Mouse (Mus musculus) lung, postnatal 0 days (tissue): Measurements from ENCODE around the gene Fan1. TPM values are rescaled to one million over a fixed set of nuclear protein-coding genes. Genes with fewer than 3 reads are reported as not detected.
A peak's percentile ranks its signal among the peaks of the same experiment; 100 is the strongest.

ENCODE experiments used
- ATAC-seq: fragments of 200-750 bp; cut with Nextera tagmentation; 2 replicates; pipeline ENCODE4 v1.8.0; 2017; ENCODE audit warnings: moderate library complexity
- DNase-seq: peaks from one replicate; pipeline ENCODE4 v3.0.0-alpha.2; 2016; ENCODE audit warnings: low spot score
- H3K27ac ChIP-seq: fragments of 300-500 bp; sonication (generic); 2 replicates; pipeline ENCODE4 v1.5.1; 2014; ENCODE audit warnings: antibody characterized with exemption, mild to moderate bottlenecking, low read length, mixed read lengths
- H3K27me3 ChIP-seq: fragments of 300-500 bp; sonication (generic); replicated peaks from 2 replicates; pipeline ENCODE4 v1.6.1; 2014; ENCODE audit warnings: low read length, mixed read lengths; ENCODE audit not compliant: insufficient read depth
- H3K36me3 ChIP-seq: fragments of 300-500 bp; sonication (generic); 2 replicates; pipeline ENCODE4 v1.6.1; 2014; ENCODE audit warnings: low read length, mixed read lengths; ENCODE audit not compliant: insufficient read depth
- H3K4me1 ChIP-seq: fragments of 300-500 bp; sonication (generic); 2 replicates; pipeline ENCODE4 v1.6.1; 2014; ENCODE audit warnings: antibody characterized with exemption, low read depth, low read length, mixed read lengths; ENCODE audit not compliant: insufficient read depth
- H3K4me2 ChIP-seq: fragments of 300-500 bp; sonication (generic); replicated peaks from 2 replicates; pipeline ENCODE4 v1.6.1; 2014; ENCODE audit warnings: low read depth, mild to moderate bottlenecking, low read length, moderate library complexity, mixed read lengths
- H3K4me3 ChIP-seq: fragments of 300-500 bp; sonication (generic); 2 replicates; pipeline ENCODE4 v1.5.1; 2014; ENCODE audit warnings: low read depth, low read length
- H3K9ac ChIP-seq: fragments of 300-500 bp; sonication (generic); replicated peaks from 2 replicates; pipeline ENCODE4 v1.6.1; 2014; ENCODE audit warnings: low read depth, mild to moderate bottlenecking
- H3K9me3 ChIP-seq: fragments of 300-500 bp; sonication (generic); 2 replicates; pipeline ENCODE4 v1.6.1; 2016; ENCODE audit warnings: low read length, mixed read lengths
- CTCF ChIP-seq: IDR thresholded peaks from 2 replicates; pipeline ENCODE4 v1.5.1; 2016; ENCODE audit warnings: antibody characterized with exemption, mild to moderate bottlenecking
- EP300 ChIP-seq: IDR thresholded peaks from 2 replicates; pipeline ENCODE4 v1.6.1; 2016; ENCODE audit warnings: antibody characterized with exemption, mild to moderate bottlenecking, control low read depth
- WGBS: fragments of 180-500 bp; shearing (Covaris S2); extraction: QIAGEN DNeasy Blood & Tissue Kit; methylation state at CpG from one replicate; pipeline ENCODE4 v1.1.7; 2014; 5-methylcytosine and 5-hydroxymethylcytosine counted together
- polyA plus RNA-seq: library from polyadenylated mRNA; unstranded; fragments of >200 nt; fragmentation: Nextera tagmentation; extraction: Ambion mirVana; gene quantifications from 2 replicates; pipeline ENCODE4 v1.2.1, GENCODE M21; 2015

The Fan1 gene
- polyA plus RNA-seq, 1 experiment from 2014 or later, result 4.8 TPM

GRCm38 (mm10) chr7:64391479-64391878, 17.6 kb upstream of the Fan1 start:
- no peaks in the 10 kb centered on the region for H3K27me3 ChIP-seq
- TF ChIP-seq EP300 (no peak), CTCF (no peak)
- H3K4me3 ChIP-seq, result peak overlapping the region; percentile 66
- peak overlapping the region; percentile 79 for H3K27ac ChIP-seq
- peak overlapping the region; percentile 67 for H3K4me2 ChIP-seq
- ATAC-seq, result no peak
- peak; percentile 4 for DNase-seq
- peaks cover 12% of the 10 kb centered on the region; the same call in 1 of the 2 replicates for H3K36me3 ChIP-seq
- WGBS, result 2% methylated on average over 8 of the region's 8 CpGs
- H3K9ac ChIP-seq, result peak overlapping the region; percentile 65
- no peaks in the 10 kb centered on the region for H3K9me3 ChIP-seq
- no peaks in the 10 kb centered on the region; the same call in 1 of the 2 replicates for H3K4me1 ChIP-seq

- H3K27me3 ChIP-seq, result no peaks in the 10 kb centered on the region
- no peaks in the 10 kb centered on the region for H3K9me3 ChIP-seq
- no peak for DNase-seq
- no peak for ATAC-seq
- WGBS, result 7% methylated on average over 18 of the region's 18 CpGs
- H3K27ac ChIP-seq, result peak overlapping the region; percentile 92
- peaks cover 19% of the 10 kb centered on the region; the same call in 1 of the 2 replicates for H3K36me3 ChIP-seq
- H3K4me2 ChIP-seq, result peak overlapping the region; percentile 62
- H3K4me1 ChIP-seq, result peaks cover 3% of the 10 kb centered on the region; the same call in 1 of the 2 replicates
- TF ChIP-seq EP300 (no peak), CTCF (no peak)
- peak overlapping the region; percentile 72 for H3K9ac ChIP-seq
- H3K4me3 ChIP-seq, result peak overlapping the region; percentile 75
Observed at GRCm38 (mm10) chr7:64373147-64373829, 607 bp downstream of the Fan1 start.

GRCm38 (mm10) chr7:64371940-64372878, 1.7 kb downstream of the Fan1 start:
- ATAC-seq, result peak; percentile 55
- WGBS, result 87% methylated on average over 23 of the region's 23 CpGs
- no peaks in the 10 kb centered on the region for H3K27me3 ChIP-seq
- H3K27ac ChIP-seq, result 0 out of 2 replicates have a peak overlapping the region, but pooled peaks have one; percentile 9
- peaks cover 3% of the 10 kb centered on the region; the same call in 1 of the 2 replicates for H3K4me1 ChIP-seq
- TF ChIP-seq CTCF, result peak; percentile 46
- no peak; the same call in 1 of the 2 replicates for TF ChIP-seq EP300
- peaks cover 16% of the 10 kb centered on the region; the same call in 1 of the 2 replicates for H3K36me3 ChIP-seq
- no peak overlapping the region for H3K9ac ChIP-seq
- H3K9me3 ChIP-seq, result no peaks in the 10 kb centered on the region
- no peak overlapping the region for H3K4me3 ChIP-seq
- peak; percentile 65 for DNase-seq
- H3K4me2 ChIP-seq, result no peak overlapping the region

- DNase-seq, result no peak
- no peak overlapping the region for H3K27ac ChIP-seq
- no peak for TF ChIP-seq EP300
- no peak for TF ChIP-seq CTCF
- no peak for ATAC-seq
- H3K27me3 ChIP-seq, result no peaks in the 10 kb centered on the region
- WGBS, result 84% methylated on average over 6 of the region's 6 CpGs
- peaks cover 11% of the 10 kb centered on the region; the same call in 1 of the 2 replicates for H3K36me3 ChIP-seq
- H3K4me3 ChIP-seq, result no peak overlapping the region
- H3K4me1 ChIP-seq, result peaks cover 3% of the 10 kb centered on the region; the same call in 1 of the 2 replicates
- H3K9me3 ChIP-seq, result no peaks in the 10 kb centered on the region
- H3K4me2 ChIP-seq, result no peak overlapping the region
- H3K9ac ChIP-seq, result no peak overlapping the region
Observed at GRCm38 (mm10) chr7:64369841-64370240, 4.1 kb downstream of the Fan1 start.

- H3K9me3 ChIP-seq, result no peaks in the 10 kb centered on the region
- peaks cover 11% of the 10 kb centered on the region; the same call in 1 of the 2 replicates for H3K36me3 ChIP-seq
- whole genome bisulfite sequencing, result 66% methylated on average over 5 of the region's 5 CpGs
- peak; percentile 95 for ATAC-seq
- no peaks in the 10 kb centered on the region for H3K4me1 ChIP-seq
- no peaks in the 10 kb centered on the region for H3K27me3 ChIP-seq
- H3K27ac ChIP-seq, result peak overlapping the region; percentile 26; the same call in 1 of the 2 replicates
- peak; percentile 78 for DNase-seq
- H3K9ac ChIP-seq, result no peak overlapping the region
- TF ChIP-seq EP300, result peak; percentile 67
- no peak for TF ChIP-seq CTCF
- no peak overlapping the region for H3K4me3 ChIP-seq
- H3K4me2 ChIP-seq, result no peak overlapping the region
Observed at GRCm38 (mm10) chr7:64365863-64366262, 8.0 kb downstream of the Fan1 start.

GRCm38 (mm10) chr7:64360586-64360945, 13.3 kb downstream of the Fan1 start:
- Histone ChIP-seq H3K27me3 (no peaks in the 10 kb centered on the region), H3K9ac (no peak overlapping the region), H3K36me3 (0 out of 2 replicates have a peak, but pooled peaks cover 11% of the 10 kb centered on the region), H3K9me3 (no peaks in the 10 kb centered on the region), H3K4me1 (peaks cover 4% of the 10 kb centered on the region; the same call in 1 of the 2 replicates), H3K4me3 (no peak overlapping the region), H3K4me2 (no peak overlapping the region), H3K27ac (no peak overlapping the region)
- no peak for TF ChIP-seq CTCF
- no peak for TF ChIP-seq EP300
- DNase-seq (no peak), ATAC-seq (no peak)
- WGBS, result 60% methylated on average over 3 of the region's 3 CpGs
